Mouse (Mus musculus) G1E (cell line): ENCODE measurements at regions not wholly inside any gene's neighbourhood (a gene's known extent, or its start where the extent isn't known, plus 50 kb on each side); places are given as distances from the start of the nearest gene placed in this dataset.

Experiments
- ATAC-seq: 2 replicates; pipeline ENCODE4 v1.8.0; 2016; ENCODE audit warnings: mild to moderate bottlenecking; ENCODE audit not compliant: insufficient number of reproducible peaks, poor library complexity, low FRiP score, severe bottlenecking; ENCODE audit errors: extremely low read depth
- DNase-seq: peaks from one replicate; pipeline ENCODE4 v3.0.0; 2012; ENCODE audit warnings: low spot score
- H3K27me3 ChIP-seq: 2 replicates; pipeline ENCODE4 v1.6.1; 2012; ENCODE audit warnings: mild to moderate bottlenecking, low read length, inconsistent platforms; ENCODE audit not compliant: insufficient read depth
- H3K36me3 ChIP-seq: replicated peaks from 2 replicates; pipeline ENCODE3; 2012; ENCODE audit warnings: mild to moderate bottlenecking, inconsistent platforms
- H3K4me1 ChIP-seq: 2 replicates; pipeline ENCODE4 v1.6.1; 2012; ENCODE audit warnings: low read depth, low read length, inconsistent platforms, mixed read lengths; ENCODE audit not compliant: insufficient read depth
- H3K4me3 ChIP-seq: 2 replicates; pipeline ENCODE4 v1.5.1; 2012; ENCODE audit warnings: low read depth, mild to moderate bottlenecking, inconsistent platforms, low read length, moderate library complexity, mixed read lengths
- H3K9me3 ChIP-seq: replicated peaks from 2 replicates; pipeline ENCODE4 v1.6.1; 2012; ENCODE audit warnings: inconsistent platforms
- CTCF ChIP-seq: IDR thresholded peaks from 2 replicates; pipeline ENCODE4 v1.5.1; 2012; ENCODE audit warnings: low read depth, low read length, inconsistent platforms, mixed read lengths
- GATA1 ChIP-seq: IDR thresholded peaks from 2 replicates; pipeline ENCODE4 v1.6.1; 2012; ENCODE audit warnings: borderline replicate concordance, low read length, inconsistent platforms, mixed read lengths
- GATA2 ChIP-seq: IDR thresholded peaks from 2 replicates; pipeline ENCODE4 v1.6.1; 2012; ENCODE audit warnings: low read depth, low read length, inconsistent platforms, borderline replicate concordance
- POLR2AphosphoS5 ChIP-seq: IDR thresholded peaks from 2 replicates; pipeline ENCODE4 v1.6.1; 2012; ENCODE audit warnings: low read depth, low read length, inconsistent platforms; ENCODE audit not compliant: insufficient replicate concordance
- TAL1 ChIP-seq: conservative IDR thresholded peaks from 2 replicates; pipeline ENCODE4 v1.6.1; 2012; ENCODE audit warnings: low read depth, low read length, inconsistent platforms, mixed read lengths

GRCm38 (mm10) chr9:117713121-117713520 is 83.4 kb upstream of the Rbms3 start:
- Histone ChIP-seq H3K4me1 (no peaks in the 10 kb centered on the region), H3K9me3 (peaks cover 86% of the 10 kb centered on the region), H3K4me3 (no peak overlapping the region), H3K36me3 (no peaks in the 10 kb centered on the region), H3K27me3 (no peaks in the 10 kb centered on the region)
- ATAC-seq = no peak
- no peak for TF ChIP-seq GATA2
- no peak for TF ChIP-seq GATA1
- no peak for TF ChIP-seq POLR2AphosphoS5
- no peak for TF ChIP-seq CTCF
- no peak for TF ChIP-seq TAL1
- no peak for DNase-seq

- H3K9me3 ChIP-seq = peaks cover 85% of the 10 kb centered on the region
Observed at GRCm38 (mm10) chr9:117711793-117712192, 82.1 kb upstream of the Rbms3 start.

GRCm38 (mm10) chr9:117710966-117711365 is 81.3 kb upstream of the Rbms3 start:
- Histone ChIP-seq H3K4me1 (no peaks in the 10 kb centered on the region), H3K9me3 (peaks cover 85% of the 10 kb centered on the region), H3K27me3 (no peaks in the 10 kb centered on the region), H3K4me3 (no peak overlapping the region), H3K36me3 (no peaks in the 10 kb centered on the region)
- ATAC-seq = no peak
- DNase-seq = no peak
- TF ChIP-seq GATA2 = no peak
- TF ChIP-seq TAL1 = no peak
- TF ChIP-seq POLR2AphosphoS5 = no peak
- no peak for TF ChIP-seq GATA1
- TF ChIP-seq CTCF = no peak

More at GRCm38 (mm10) chr9:117711793-117712192, 82.1 kb upstream of the Rbms3 start:
- DNase-seq (no peak), ATAC-seq (no peak)
- H3K27me3 ChIP-seq = no peaks in the 10 kb centered on the region
- H3K4me3 ChIP-seq = no peak overlapping the region
- TF ChIP-seq CTCF (no peak), POLR2AphosphoS5 (no peak), TAL1 (no peak), GATA1 (no peak), GATA2 (no peak)
- no peaks in the 10 kb centered on the region for H3K36me3 ChIP-seq
- no peaks in the 10 kb centered on the region for H3K4me1 ChIP-seq

GRCm38 (mm10) chr9:117709677-117710076 is 80.0 kb upstream of the Rbms3 start:
- Histone ChIP-seq H3K4me1 (no peaks in the 10 kb centered on the region), H3K4me3 (no peak overlapping the region; the same call in 1 of the 2 replicates), H3K36me3 (no peaks in the 10 kb centered on the region), H3K27me3 (no peaks in the 10 kb centered on the region), H3K9me3 (peaks cover 78% of the 10 kb centered on the region)
- TF ChIP-seq TAL1 (no peak), GATA1 (no peak), CTCF (no peak), GATA2 (no peak), POLR2AphosphoS5 (no peak)
- DNase-seq = no peak
- ATAC-seq = no peak

GRCm38 (mm10) chr9:117693001-117693400 is 63.3 kb upstream of the Rbms3 start:
- Histone ChIP-seq H3K36me3 (no peaks in the 10 kb centered on the region), H3K27me3 (no peaks in the 10 kb centered on the region), H3K4me3 (no peak overlapping the region), H3K9me3 (peaks cover 31% of the 10 kb centered on the region), H3K4me1 (no peaks in the 10 kb centered on the region)
- DNase-seq = no peak
- no peak for ATAC-seq
- TF ChIP-seq CTCF = no peak
- TF ChIP-seq GATA1 = no peak
- no peak for TF ChIP-seq GATA2
- TF ChIP-seq POLR2AphosphoS5 = no peak
- no peak for TF ChIP-seq TAL1

- ATAC-seq = no peak
- no peak overlapping the region for H3K4me3 ChIP-seq
- H3K36me3 ChIP-seq = no peaks in the 10 kb centered on the region
- H3K27me3 ChIP-seq = no peaks in the 10 kb centered on the region
- no peak for DNase-seq
- TF ChIP-seq GATA2 = no peak
- no peak for TF ChIP-seq GATA1
- no peak for TF ChIP-seq TAL1
- TF ChIP-seq CTCF = no peak
- TF ChIP-seq POLR2AphosphoS5 = no peak
- no peaks in the 10 kb centered on the region for H3K4me1 ChIP-seq
- peaks cover 31% of the 10 kb centered on the region for H3K9me3 ChIP-seq
Observed at GRCm38 (mm10) chr9:117692486-117692885, 62.8 kb upstream of the Rbms3 start.

- Histone ChIP-seq H3K9me3 (peaks cover 37% of the 10 kb centered on the region), H3K27me3 (no peaks in the 10 kb centered on the region), H3K4me3 (no peak overlapping the region), H3K36me3 (no peaks in the 10 kb centered on the region), H3K4me1 (no peaks in the 10 kb centered on the region)
- ATAC-seq (no peak), DNase-seq (no peak)
- TF ChIP-seq GATA1 (no peak), CTCF (no peak), POLR2AphosphoS5 (no peak), TAL1 (no peak), GATA2 (no peak)
Observed at GRCm38 (mm10) chr9:117689946-117690345, 60.2 kb upstream of the Rbms3 start.
